Comparison of ENCODE assay signal across 8 mouse cellular contexts in genomic region chr3:86224564-86225421, GRCm38 (mm10). TPM values are rescaled to one million over a fixed set of nuclear protein-coding genes. Genes with fewer than 3 reads are reported as not detected.
DNase-seq lines count a peak whose midpoint lies in the region; ATAC-seq lines count a peak whose summit lies in the region.

TSS of gene Lrba (plus strand) at chr3:86224680.

- peaks cover 4% of the 10 kb centered on the region for H3K36me3 ChIP-seq in hindbrain, embryonic 13.5 days

- WGBS in hindbrain, embryonic 13.5 days = under 1% methylated on average over 52 of the region's 55 CpGs

- no peaks in the 10 kb centered on the region for H3K27me3 ChIP-seq in hindbrain, embryonic 13.5 days

- peak within 1 kb of the TSS; percentile 95 for H3K27ac ChIP-seq in hindbrain, embryonic 13.5 days

- H3K4me1 ChIP-seq in hindbrain, embryonic 13.5 days (replicated peaks) = peaks cover 12% of the 10 kb centered on the region

- DNase-seq in NIH3T3 (ENCODE audit: low read depth) = peak; percentile 69
- peak; percentile 87 to 89 for DNase-seq in cerebellum, postnatal 10 days
- DNase-seq in frontal cortex, postnatal 25 days (ENCODE audit: low spot score in 2 of 2) = peak; percentile 35 to 41
- peak; percentile 34 for DNase-seq in left cerebral cortex, adult 11 months (ENCODE audit: low spot score)
- peak; percentile 83 to 85 for DNase-seq in lung, postnatal 4 days
- peak; percentile 25 for DNase-seq in retina, postnatal 7 days (ENCODE audit: low read depth, low spot score)
- peak; percentile 41 to 71 for DNase-seq in urinary bladder, adult 18-20 months (ENCODE audit: low spot score in 2 of 2)

- peak within 1 kb of the TSS; percentile 85 for H3K4me3 ChIP-seq in hindbrain, embryonic 13.5 days

- ATAC-seq in hindbrain, embryonic 13.5 days (ENCODE audit: low FRiP score) = peak; percentile 85

- H3K9ac ChIP-seq in hindbrain, embryonic 13.5 days = peak within 1 kb of the TSS; percentile 88

- peak within 1 kb of the TSS; percentile 67 for H3K4me2 ChIP-seq in hindbrain, embryonic 13.5 days

- H3K9me3 ChIP-seq in hindbrain, embryonic 13.5 days = no peaks in the 10 kb centered on the region

RNA-seq across cellular contexts. Expression of gene Lrba, which starts in this region (rescaled TPM):
- 7.5 and 7.6 TPM in 2 replicates for polyA plus RNA-seq in hindbrain, embryonic 13.5 days (2015; fragmentation: Nextera tagmentation; extraction: Ambion mirVana)

Comparison
In these comparisons a context has a peak if more than half of its experiments do, and no peak if none do; other contexts are left out.
1. Peak in every context shown above with its lines: DNase-seq, ATAC-seq, H3K4me3 ChIP-seq and H3K27ac ChIP-seq.
2. DNase-seq: peak in every context shown above with its lines; median percentile 88 in cerebellum, postnatal 10 days; 84 in lung, postnatal 4 days; 69 in NIH3T3; 56 in urinary bladder, adult 18-20 months; 38 in frontal cortex, postnatal 25 days; 34 in left cerebral cortex, adult 11 months; 25 in retina, postnatal 7 days.